Mouse (Mus musculus) spleen, embryonic (tissue): ENCODE data around the gene Btbd11.

Source experiments
- CTCF ChIA-PET: fragments of 350-600 bp; sonication (Branson Sonifier 250); formaldehyde crosslinking; loops from one replicate; lab custom pipeline; 2022; lab: Charles Lee

Gene Btbd11

DNA sequence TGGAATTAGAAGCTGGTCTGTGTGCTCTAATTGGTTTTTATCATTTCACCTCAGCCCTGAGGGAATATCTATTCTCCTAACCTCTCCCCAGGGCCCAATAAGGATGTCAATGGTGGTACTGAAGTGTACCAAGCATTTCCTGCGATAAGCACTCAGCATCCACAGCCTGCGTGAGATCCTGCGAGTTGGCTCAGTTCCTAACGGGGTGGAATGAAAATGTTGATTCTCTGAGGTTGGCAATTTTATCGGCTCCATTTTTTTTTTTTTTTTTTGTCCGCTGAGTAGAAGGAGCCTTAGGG is 131.4 kb downstream of the Btbd11 start:
- CTCF ChIA-PET = no interaction called here

DNA sequence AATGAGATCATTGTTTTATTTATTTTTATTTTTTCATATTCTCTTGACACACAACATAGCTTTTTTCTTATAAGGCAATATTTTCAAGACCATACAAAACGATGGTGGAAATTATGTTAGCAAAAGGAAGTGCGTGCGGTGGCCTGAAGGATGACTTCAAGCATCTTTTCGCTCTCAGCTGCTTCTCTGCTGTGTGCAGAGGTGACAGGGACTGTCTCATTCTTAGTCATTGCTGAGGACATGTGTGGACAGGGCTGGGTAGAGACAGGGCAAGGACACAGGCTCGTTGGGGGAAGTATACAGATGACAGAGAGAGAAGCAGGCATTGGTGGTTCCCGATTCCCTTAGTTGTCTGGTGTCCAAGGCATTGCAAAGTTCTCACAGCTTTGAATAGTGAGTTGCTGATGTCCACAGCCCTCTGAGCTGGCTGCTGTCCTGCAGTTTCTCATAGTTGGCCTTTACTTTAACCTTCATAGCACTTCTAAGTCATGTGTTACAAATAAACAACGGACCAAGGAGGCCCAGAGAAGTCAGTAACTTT is 135.7 kb downstream of the Btbd11 start:
- CTCF ChIA-PET = no interaction called here

DNA sequence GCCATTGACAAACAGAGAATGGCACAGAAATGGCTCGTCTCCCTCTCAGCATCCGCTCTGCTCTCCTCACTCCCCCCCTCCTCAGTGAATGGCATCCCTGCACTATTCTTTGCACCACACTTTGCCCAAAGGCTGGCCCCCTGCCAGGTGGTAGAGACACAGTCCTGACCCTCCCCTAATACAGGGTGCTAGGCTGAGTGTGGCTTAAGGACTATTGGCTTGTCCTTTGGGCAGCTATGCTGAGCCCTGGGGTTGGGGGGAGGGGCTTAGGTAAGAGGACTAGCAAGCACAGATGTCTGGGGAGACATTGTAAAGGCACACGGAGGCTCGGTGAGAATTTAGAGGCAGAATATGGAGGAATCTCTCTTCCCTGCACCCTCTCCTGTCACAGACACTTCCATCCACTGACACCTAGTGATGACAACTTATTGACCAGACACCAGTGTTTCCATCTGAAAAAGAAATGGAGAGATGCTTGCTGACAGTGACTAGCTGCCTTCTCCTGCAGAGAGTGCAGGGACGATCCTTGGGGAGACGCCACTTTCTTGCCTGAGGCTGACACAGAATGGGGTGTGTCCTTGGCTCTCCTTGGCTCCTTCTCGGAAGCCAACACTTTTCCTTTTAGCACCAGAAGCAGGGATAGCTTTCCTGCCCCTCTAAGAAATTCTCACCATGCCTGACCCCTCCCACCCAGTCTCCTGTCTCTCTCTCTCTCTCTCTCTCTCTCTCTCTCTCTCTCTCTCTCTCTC is 138.8 kb downstream of the Btbd11 start:
- CTCF ChIA-PET = no interaction called here

DNA sequence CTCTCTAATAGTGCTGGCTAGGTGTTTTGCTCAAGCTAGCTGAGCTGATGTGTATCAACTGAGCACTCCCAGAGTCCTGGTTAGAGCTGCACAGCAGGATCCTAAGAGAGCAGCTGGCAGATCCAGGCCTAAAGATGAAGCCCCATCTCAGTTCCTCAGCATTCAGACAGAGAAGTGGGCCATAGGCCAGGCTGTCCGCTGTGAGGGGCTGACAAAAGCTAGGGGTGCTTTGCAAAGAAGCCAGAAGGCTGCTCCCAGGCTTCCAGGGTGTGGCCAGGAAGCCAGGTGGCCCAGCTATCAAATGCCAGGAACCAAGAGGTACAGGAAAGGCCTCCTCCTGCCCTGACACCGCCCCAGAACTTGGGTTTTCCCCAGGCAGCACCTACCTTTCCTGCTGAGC is 140.0 kb downstream of the Btbd11 start:
- CTCF ChIA-PET = no interaction called here

DNA sequence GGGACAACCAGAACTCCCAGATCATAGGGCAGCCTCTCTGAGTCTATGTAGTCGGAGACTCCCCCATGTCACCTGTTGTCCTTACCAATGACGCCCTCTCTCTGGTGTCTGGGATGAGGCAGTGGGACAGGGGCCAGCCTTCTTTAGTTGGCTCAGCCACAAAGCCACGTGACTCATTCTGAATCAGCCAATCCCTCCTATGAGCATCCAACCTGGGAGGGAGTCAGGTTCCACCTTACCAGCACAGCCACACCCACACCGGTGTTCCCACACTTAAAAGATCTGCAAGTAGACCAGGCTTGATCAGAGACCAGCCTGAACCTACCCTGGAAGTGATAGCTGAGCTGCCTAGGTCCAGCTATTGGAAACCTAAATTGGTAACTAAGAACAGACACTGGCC is 141.1 kb downstream of the Btbd11 start:
- CTCF ChIA-PET = no interaction called here

DNA sequence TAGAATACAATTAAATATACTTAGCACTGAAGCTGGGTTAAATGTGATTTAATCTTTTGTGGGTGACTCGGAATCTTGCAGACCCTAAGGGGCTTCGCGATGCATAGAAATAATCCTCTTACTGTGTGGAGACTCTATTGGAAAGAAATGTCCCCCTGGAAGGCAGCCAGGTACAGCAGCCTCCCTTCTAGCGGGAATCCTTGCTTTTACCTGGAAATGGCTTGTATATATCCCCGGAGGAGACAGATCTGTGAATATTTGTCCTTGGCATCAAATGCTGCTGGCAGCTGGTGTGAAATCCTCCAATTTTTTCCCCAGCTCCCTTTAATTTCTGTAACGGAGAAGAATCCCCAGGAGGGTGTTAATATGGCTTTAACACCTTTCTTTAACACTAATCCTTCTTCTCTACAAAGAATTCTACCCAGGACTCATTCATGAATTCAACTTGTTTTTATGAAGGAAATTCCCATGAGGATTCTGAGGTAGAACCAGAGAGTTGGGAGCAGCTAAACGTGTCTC is 146.6 kb downstream of the Btbd11 start:
- CTCF ChIA-PET = no interaction called here

DNA sequence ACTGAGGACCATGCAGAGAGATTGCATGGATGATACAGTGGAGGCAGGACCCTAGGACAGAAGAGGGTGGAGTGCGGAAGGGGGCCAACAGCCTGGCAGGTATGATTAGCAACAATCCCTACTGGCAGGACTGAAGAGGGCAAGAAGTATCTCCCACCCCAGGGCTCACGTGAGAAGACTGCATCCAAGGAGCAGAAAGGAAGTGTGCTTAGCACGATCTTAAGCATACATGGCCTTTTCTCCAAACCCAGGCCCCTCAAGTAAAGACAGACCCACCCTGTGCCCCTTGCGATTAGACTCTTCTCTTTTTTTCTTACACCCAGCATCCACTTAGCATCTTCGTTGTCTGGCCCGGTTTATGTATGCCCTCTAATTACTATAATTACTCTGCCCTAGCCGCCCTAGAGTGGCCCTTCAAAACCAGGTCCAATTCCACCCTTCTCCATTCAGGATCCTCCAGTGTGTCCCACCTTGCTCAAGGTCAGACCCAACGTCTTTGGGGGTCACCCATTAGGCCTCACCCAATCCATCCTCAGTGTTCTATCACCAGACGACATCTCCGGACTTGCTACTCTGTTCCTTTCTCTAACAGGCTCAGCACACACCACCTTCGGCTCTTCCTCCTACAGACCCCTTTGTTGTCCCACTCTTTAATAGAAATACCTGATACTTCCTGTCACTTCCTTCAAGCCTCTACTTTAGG is 151.6 kb downstream of the Btbd11 start:
- CTCF ChIA-PET = no interaction called here

DNA sequence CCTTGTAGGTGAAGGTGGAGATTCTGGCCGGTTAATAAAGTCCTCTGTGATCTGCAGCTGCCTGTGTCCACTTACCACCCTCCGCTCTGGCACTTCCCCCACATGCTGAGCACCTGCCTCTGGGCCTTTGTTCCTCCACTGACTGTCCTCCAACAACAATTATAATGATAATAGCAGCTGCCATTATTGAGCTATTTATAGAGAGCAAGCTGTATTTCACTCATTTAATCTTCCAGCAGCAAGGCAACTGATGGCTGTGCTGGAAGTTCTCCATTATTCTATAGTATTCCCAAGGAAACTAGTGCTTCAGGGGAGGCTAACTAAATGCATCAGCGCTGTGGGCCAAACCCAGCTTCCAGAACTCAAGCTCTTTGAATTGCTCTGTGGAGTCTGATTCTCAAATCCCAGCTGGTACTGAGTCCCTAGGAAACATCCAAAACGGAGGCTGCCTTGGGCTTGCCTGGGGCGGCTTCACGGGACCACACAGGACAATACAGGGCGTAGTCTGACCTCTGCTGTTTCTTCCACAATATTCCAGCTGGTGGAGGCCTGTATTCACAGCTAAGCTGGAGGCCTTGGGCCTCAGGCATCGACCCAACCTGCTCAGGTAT is 153.0 kb downstream of the Btbd11 start:
- CTCF ChIA-PET = no interaction called here

DNA sequence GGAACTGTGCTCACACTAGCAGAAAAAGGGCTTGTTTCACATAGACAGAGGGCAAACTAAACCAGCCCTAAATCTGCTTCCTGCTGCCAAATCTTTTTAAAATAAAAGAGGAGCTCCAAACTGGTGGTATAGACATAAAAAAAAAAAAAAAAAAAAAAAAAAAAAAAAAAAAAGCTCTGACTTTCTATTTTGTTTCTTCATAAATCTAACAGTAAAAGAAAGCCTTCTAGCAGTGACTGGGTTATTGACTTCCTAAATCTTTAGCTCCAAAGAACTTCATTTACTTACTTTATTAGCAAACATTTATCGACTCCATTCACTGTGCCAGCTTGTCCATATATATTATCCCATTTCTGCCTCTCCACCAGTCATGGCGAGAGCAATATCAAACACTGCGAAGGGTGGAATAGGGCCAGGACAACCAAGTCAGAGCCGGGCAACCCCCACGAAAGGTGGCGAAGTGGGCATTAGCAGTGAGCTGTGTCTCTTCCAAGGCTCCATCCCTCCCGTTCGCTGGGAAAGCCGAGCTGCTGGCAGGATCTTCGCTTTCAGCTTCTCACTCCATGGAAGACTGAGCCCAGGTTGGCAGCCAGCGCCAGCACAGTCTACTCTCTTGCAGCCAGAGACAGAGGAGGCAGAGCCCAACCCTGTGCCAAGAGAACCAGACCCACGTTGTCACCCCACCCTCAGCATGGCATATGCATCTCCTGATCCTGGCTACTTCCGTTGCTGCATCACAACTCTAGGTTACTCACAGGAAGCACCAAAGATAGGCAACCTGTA is 153.9 kb downstream of the Btbd11 start:
- CTCF ChIA-PET = no interaction called here

DNA sequence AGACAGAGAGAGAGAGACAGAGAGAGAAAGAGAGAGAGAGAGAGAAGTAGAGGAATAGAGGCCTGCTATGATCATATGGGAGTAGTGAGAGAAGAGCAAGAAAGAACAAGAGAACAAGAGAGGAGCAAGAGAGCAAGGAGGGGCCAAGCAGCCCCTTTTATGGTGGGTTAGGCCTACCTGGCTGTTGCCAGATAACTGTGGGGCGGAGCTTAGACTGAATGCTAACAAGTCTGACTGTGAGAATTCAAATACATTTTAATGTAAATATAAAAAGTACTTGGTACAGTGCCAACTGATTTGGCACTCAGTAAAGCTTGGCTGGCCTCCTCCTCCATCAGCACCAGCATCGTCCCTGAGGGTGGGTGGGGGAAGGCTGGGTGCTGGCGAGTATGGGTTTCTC is 154.9 kb downstream of the Btbd11 start:
- CTCF ChIA-PET = no interaction called here

DNA sequence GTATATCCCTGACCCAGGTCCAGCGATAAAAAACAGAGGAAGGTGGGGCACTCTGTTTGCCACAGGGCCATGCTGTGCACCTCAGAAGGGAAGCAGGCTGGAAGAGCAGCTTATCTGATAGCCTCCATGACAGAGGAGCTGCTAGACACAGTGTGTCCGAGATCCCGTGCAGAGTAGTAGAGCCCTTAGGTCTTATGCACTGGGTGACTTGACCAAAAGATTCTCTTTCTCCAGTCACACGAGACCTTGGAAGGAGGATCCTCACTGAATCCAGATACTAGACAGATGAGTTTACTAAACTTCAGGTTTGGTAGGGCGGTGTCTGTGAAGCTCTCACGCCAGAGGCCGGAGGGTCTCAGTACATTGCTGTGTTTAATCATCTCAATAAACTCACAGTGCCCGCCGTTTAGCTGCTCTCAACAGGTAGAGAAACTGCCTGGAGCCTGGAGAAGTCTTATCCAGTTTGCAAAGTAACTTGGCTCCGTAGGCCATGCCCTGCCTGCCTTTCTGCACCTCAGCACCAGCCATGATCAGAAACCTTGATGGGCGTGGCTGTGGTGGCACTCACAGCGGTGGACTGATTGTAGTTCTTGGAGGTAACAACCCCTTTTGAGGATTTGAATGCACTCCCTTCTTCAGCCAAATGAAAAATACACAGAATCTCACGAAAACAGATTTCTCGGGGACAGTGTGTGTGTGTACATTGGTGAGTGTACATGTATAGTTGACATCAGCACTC is 155.4 kb downstream of the Btbd11 start:
- CTCF ChIA-PET = no interaction called here

DNA sequence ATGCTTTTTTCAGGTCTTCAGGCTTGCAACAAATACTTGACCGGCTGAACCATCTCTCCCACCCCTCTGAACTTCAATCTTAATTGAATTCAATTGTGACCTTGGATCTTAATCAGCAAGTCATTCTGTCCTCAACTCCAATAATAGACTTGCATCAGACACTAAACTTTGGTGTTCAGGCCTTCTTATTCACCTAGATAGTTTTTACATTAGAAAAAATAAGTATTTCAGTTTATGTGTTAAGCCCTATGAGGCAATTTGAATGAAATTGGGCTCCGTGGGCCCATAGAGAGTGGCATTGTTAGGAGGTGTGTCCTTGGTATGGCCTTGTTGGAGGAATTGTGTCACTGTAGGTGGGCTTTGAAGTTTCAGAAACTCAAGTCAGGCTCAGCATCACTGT is 156.7 kb downstream of the Btbd11 start:
- CTCF ChIA-PET = no interaction called here

DNA sequence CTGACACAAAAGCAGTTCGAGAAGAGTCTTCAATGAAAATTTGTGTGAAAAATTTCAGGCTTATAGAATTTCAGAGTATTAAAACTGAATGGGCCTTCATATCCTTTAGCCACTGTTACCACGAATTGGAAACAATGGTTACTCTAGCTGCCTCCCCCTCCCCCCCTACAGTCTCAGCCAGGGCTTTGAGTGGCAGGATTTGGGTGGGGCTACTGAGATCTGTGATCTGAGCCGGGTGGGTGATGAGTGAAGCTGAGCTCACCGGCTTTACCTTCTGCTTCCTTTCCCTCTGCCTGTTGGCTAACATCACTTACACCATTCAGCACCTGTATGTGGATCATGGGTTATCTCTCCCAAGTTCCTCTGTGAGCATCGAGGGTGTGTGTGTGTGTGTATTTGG is 158.4 kb downstream of the Btbd11 start:
- CTCF ChIA-PET = no interaction called here

DNA sequence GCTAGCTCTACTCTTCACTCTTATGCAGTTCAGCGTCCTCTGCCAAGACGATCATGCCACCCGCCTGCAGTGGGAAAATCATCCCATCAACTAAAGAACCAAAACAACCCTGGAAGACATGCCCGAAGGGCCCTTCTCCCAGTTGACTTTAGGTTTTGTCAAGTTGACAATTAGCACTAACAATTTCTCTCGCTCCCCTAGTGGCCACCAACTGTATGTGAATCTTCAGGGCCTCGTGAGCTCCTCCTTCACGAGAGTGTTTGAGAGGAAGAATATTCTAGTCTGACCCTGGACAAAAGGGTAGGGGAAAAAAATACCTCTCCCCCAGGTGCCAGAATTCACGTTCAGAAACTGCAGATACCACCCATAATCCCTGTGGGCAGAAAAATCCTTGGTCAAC is 168.6 kb downstream of the Btbd11 start:
- CTCF ChIA-PET = no interaction called here

DNA sequence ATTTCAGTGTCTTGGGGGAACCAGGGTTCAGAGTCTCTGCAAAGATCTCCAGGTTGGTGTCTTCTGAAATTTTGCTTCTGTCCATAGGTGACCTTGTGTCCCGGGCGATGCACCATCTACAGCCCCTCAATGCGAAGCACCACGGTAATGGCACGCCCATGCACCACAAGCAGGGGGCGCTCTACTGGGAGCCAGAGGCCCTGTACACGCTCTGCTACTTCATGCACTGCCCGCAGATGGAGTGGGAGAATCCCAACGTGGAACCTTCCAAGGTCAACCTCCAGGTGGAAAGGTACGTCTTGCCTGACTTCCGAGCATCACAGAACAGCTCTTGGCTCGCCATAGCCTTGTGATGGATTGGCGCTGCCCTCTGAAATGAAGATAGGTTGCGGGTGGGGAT is 174.8 kb downstream of the Btbd11 start:
- CTCF ChIA-PET = no interaction called here

DNA sequence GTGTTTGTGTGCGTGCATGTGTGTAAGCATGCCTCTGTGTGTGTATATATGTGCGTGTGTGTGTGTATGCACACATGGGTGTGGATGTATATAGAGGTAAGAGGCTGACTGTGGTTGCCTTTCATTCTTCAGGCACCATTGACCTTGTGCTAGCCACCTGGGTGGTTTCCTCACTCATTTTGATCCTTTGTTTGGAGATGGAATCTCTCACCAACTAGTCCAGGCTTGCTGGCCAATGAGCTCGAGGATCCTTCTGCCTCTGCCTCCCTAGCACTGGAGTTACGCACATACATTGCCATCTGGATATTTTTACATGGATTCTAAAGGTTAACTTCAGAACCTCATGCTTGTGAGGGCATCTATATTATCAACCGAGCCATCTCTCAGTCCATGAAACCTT is 184.8 kb downstream of the Btbd11 start:
- CTCF ChIA-PET = no interaction called here

DNA sequence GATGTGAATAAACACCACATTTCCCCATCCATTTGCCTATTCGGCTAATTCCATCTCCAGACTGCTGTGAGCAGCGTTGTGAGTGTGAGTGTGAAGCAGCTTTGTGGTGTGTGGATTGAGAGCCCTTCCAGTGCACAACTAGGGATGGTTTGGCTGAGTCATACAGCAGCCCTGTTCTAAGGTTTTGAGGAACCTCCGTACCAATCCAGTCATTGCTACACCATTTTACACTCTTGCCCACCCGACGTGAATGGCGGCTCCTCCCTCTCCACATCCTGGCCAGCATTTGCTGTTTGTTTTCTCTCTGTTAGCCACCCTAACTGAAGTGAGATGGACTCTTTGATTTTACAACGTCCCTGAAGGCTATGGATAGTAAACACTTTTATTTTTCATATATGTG is 186.0 kb downstream of the Btbd11 start:
- CTCF ChIA-PET = no interaction called here

DNA sequence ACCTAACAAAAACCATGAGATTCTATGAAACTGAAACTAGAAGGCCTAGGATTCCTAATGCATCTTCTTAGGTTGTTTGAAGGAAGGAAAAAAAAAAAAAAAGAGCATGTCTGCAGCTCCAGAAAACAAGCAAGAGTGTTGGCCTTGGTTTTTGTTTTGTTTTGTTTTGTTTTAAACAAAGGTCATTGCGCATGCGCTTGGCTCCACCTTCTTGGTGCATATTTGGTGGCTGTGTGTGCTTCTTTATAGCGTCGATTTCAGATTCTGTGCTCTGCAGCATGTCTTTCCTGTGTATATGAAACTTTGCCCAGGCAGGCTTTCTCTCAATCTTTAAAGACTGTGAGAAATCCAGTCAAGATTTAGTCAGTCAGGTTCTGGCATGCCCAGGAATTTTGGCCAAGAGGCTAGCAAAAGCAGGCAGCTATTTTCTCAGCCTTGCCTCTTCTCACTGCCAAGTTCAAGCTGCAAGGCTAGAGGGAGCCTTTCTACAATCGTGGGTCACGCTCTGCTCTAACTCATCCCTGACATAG is 191.3 kb downstream of the Btbd11 start:
- CTCF ChIA-PET = no interaction called here

DNA sequence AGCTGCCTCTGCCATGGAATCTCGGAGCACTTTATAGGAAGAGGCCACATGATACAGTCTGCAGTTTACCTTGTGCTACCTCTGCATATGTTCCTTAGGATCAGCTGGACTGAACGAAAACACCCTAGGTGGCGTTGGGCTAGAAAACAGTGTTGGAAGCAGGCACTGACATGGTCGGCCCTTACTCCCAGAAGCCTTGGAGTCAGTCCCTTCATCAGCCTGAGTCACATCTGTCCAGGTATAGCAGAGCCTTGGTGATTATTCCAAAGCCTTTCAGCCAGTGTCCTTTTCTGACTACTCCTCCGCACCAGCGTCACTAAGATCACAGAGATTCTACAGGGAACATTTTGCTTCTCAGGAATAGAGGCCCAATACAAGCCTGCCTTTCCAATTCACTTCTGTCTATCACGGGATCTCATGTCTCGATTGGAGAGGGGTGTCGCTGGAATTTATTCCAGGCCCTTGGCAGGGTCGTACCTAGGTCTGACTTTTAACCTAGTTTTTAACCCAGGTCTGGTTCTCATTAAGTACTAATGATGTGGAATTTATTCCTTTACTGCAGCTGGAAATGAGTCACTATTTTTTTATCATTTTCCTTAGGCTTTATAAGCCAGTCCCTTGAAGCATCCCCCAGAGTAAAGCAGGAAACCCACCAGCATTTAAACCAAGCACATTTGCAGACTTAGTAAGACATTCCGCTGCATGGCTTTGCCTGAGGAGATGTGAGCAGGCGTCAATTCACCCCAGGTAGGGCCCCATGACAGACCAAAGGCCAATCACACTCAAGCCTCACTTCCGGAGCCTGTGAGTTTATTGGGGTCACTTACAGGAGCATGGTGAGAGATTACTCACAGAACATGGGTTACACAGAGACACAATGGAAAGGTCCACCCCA is 192.2 kb downstream of the Btbd11 start:
- CTCF ChIA-PET = no interaction called here

DNA sequence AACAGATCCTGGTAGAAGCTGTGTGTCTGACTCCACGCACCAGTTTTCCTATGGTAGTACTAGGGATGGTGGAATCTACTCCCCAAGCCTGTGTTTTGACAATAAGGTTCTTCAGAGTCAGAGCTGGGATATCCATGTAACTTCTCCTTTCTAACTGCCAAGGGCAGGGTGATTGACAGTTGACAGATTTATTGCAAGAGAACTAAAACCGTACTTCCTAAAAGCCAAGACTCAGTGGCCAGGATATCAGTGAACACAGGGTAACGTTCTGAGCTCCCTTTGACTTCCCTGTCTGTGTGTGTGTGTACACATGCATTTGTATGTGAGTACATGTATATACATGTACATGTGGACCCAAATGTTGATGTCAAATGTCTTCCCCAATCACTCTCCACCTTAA is 201.1 kb downstream of the Btbd11 start:
- CTCF ChIA-PET = no interaction called here
